Mouse (Mus musculus) erythroblast, embryonic 14.5 days (primary cell): Measurements from ENCODE around the gene Cdh23.

ENCODE experiments used
- GATA1 ChIP-seq: IDR thresholded peaks from 2 replicates; pipeline ENCODE4 v1.6.1; 2012; ENCODE audit warnings: low read length, inconsistent platforms, mixed read lengths
- TAL1 ChIP-seq: IDR thresholded peaks from 3 replicates; pipeline ENCODE4 v1.6.1; 2012; ENCODE audit warnings: low read length, inconsistent platforms, mixed read lengths

- TF ChIP-seq GATA1 (no peak), TAL1 (no peak)
These were observed 306.8 kb downstream of the Cdh23 start for GRCm38 (mm10) chr10:60389447-60389865.
